Mouse (Mus musculus): ENCODE measurements at regions not wholly inside any gene's neighbourhood (a gene's known extent, or its start where the extent isn't known, plus 50 kb on each side); places are given as distances from the start of the nearest gene placed in this dataset.

DNA sequence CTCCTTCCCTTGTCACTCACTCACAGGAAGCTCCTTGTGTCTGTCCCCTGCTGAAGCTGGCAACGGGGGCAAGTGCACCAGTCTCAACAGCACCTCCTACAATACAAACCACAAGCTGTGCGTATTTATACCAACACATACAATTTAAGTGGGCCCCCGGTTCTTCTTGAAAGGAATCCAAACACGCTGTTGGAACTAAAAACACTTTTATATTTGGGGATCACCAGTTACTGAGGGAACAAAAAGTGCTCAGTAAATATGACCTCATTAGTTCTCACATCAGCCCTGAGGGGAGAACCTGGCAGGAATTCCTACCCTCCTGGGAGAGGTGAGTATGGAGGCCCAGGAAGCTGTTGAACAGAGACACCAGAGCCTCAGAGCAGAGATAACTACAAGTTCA, 107.8 kb upstream of the Kit start:
- TF ChIP-seq CTCF (conservative IDR thresholded peaks at IDR 0.05; ENCODE audit: insufficient read depth, insufficient read length, low read depth, low read length), result no peak
- no peak for TF ChIP-seq POLR2A (IDR thresholded peaks at IDR 0.05; ENCODE audit: low read depth, low read length)

Data from kidney, adult 2 months (tissue).